Mouse (Mus musculus) layer of hippocampus, adult 9-11 months (tissue): ENCODE data around the gene Topors.

Experiments used
- DNase-seq: peaks from one replicate; pipeline ENCODE4 v3.0.0; 2022

Topors gene

GRCm38 (mm10) chr4:40244035-40244434 lies 25.6 kb downstream of the Topors start:
- DNase-seq, result no peak

GRCm38 (mm10) chr4:40243006-40243405 lies 26.6 kb downstream of the Topors start:
- no peak for DNase-seq

GRCm38 (mm10) chr4:40241928-40242327 lies 27.7 kb downstream of the Topors start:
- DNase-seq, result no peak

GRCm38 (mm10) chr4:40240272-40240744 lies 29.3 kb downstream of the Topors start:
- no peak for DNase-seq

GRCm38 (mm10) chr4:40239409-40240271 lies 30.0 kb downstream of the Topors start, which contains the start of gene Ddx58:
Ddx58 (minus strand) TSS chr4:40239828.
- no peak for DNase-seq

- DNase-seq, result no peak
Measured at GRCm38 (mm10) chr4:40238483-40239408, 30.9 kb downstream of the Topors start.

GRCm38 (mm10) chr4:40236829-40237228 lies 32.8 kb downstream of the Topors start:
- no peak for DNase-seq

- no peak for DNase-seq
Measured at GRCm38 (mm10) chr4:40234256-40234655, 35.4 kb downstream of the Topors start.

GRCm38 (mm10) chr4:40233062-40233664 lies 36.5 kb downstream of the Topors start:
- DNase-seq, result no peak

GRCm38 (mm10) chr4:40229723-40230122 lies 39.9 kb downstream of the Topors start:
- no peak for DNase-seq

- no peak for DNase-seq
Measured at GRCm38 (mm10) chr4:40227886-40228285, 41.8 kb downstream of the Topors start.

GRCm38 (mm10) chr4:40227131-40227530 lies 42.5 kb downstream of the Topors start:
- no peak for DNase-seq

GRCm38 (mm10) chr4:40226095-40226494 lies 43.6 kb downstream of the Topors start:
- DNase-seq, result no peak

GRCm38 (mm10) chr4:40221876-40222585 lies 47.6 kb downstream of the Topors start:
- DNase-seq, result no peak

- no peak for DNase-seq
Measured at GRCm38 (mm10) chr4:40221004-40221760, 48.5 kb downstream of the Topors start.

- no peak for DNase-seq
Measured at GRCm38 (mm10) chr4:40220437-40220836, 49.2 kb downstream of the Topors start.

GRCm38 (mm10) chr4:40218382-40218781 lies 51.3 kb downstream of the Topors start:
- DNase-seq, result no peak

GRCm38 (mm10) chr4:40217910-40218309 lies 51.7 kb downstream of the Topors start:
- no peak for DNase-seq

- no peak for DNase-seq
Measured at GRCm38 (mm10) chr4:40212177-40212576, 57.5 kb downstream of the Topors start.
